Mouse (Mus musculus) small intestine, adult 2 months (tissue): ENCODE data around the gene Rps3. TPM values are rescaled to one million over a fixed set of nuclear protein-coding genes. Genes with fewer than 3 reads are reported as not detected.

Source experiments
- H3K27ac ChIP-seq: fragments of 200-500 bp; 2 replicates; pipeline ENCODE4 v1.5.1; 2012; ENCODE audit warnings: low read depth, low read length, control low read depth, inconsistent platforms; ENCODE audit not compliant: insufficient read depth
- H3K27me3 ChIP-seq: fragments of 200-500 bp; 2 replicates; pipeline ENCODE4 v1.6.1; 2012; ENCODE audit warnings: mild to moderate bottlenecking, moderate library complexity, low read length, inconsistent platforms; ENCODE audit not compliant: control insufficient read depth, insufficient read depth
- H3K36me3 ChIP-seq: fragments of 200-500 bp; 2 replicates; pipeline ENCODE4 v1.6.1; 2012; ENCODE audit warnings: mild to moderate bottlenecking, low read length, control low read depth, inconsistent platforms; ENCODE audit not compliant: control insufficient read depth, insufficient read depth
- H3K4me1 ChIP-seq: fragments of 200-500 bp; 2 replicates; pipeline ENCODE4 v1.6.1; 2012; ENCODE audit warnings: low read length, inconsistent platforms, mixed read lengths; ENCODE audit not compliant: control insufficient read depth, insufficient read depth, insufficient read length
- H3K4me3 ChIP-seq: fragments of 200-500 bp; 2 replicates; pipeline ENCODE4 v1.5.1; 2012; ENCODE audit warnings: low read depth, mild to moderate bottlenecking, control low read depth, inconsistent platforms, low read length, moderate library complexity
- CTCF ChIP-seq: fragments of 200-500 bp; IDR thresholded peaks from 2 replicates; pipeline ENCODE4 v1.5.1; 2012; ENCODE audit warnings: low read depth, mild to moderate bottlenecking, control low read depth, inconsistent platforms, low read length, moderate library complexity, mixed read lengths; ENCODE audit not compliant: insufficient replicate concordance, insufficient read length; ENCODE audit errors: extremely low read depth
- POLR2A ChIP-seq: fragments of 200-500 bp; IDR thresholded peaks from 2 replicates; pipeline ENCODE4 v1.6.1; 2012; ENCODE audit warnings: low read depth, mild to moderate bottlenecking, control low read depth, inconsistent platforms, low read length, moderate library complexity
- WGBS: fragments of 180-500 bp; shearing (Covaris S2); methylation state at CpG from one replicate; pipeline ENCODE4 v1.1.7; 2018; 5-methylcytosine and 5-hydroxymethylcytosine counted together
- polyA plus RNA-seq: library from polyadenylated mRNA; depleted of rRNA; stranded (reverse); fragments of >200 nt; gene quantifications from 2 replicates; pipeline ENCODE4 v1.2.3, GENCODE M21; 2012

Gene Rps3
- polyA plus RNA-seq, 1 experiment: 203 TPM

DNA sequence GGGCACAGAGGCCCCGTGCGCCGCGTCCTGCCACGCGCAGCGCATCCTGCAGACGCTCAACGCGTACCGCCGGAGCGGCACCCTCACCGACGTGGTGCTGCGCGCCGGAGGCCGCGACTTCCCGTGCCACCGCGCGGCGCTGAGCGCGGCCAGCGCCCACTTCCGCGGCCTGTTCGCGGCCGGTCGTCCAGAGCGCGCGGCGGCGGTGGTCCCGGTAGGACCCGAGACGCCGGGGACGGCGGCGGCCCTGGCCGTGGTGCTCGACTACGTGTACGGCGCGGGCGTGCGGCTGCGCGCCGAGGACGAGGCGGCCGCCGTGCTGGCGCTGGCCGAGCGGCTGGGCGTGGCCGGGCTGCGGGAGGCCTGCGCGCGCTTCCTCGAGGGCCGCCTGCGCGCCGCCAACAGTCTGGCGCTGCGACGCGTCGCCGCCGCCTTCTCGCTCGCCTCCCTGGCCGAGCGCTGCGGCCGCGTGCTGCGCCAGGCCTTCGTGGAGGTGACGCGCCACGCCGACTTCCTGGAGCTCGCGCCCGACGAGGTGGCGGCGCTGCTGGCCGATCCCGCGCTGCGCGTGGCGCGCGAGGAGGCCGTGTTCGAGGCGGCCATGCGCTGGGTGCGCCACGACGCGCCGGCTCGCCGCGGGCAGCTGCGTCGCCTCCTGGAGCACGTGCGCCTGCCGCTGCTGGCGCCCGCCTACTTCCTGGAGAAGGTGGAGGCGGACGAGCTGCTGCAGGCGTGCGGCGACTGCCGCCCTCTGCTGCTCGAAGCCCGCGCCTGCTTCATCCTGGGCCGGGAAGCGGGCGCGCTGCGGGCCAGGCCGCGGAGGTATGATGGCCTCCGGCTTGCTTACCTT, 15.0 kb downstream of the Rps3 start:
- Histone ChIP-seq H3K4me3 (peak overlapping the region; percentile 61), H3K36me3 (peaks cover 1% of the 10 kb centered on the region; the same call in 1 of the 2 replicates), H3K4me1 (peaks cover 14% of the 10 kb centered on the region), H3K27me3 (no peaks in the 10 kb centered on the region), H3K27ac (peak overlapping the region; percentile 18; the same call in 1 of the 2 replicates)
- TF ChIP-seq POLR2A (peak; percentile 11; the same call in 1 of the 2 replicates), CTCF (peak; percentile 37; the same call in 1 of the 2 replicates)
- WGBS: 2% methylated on average over 140 of the region's 145 CpGs

DNA sequence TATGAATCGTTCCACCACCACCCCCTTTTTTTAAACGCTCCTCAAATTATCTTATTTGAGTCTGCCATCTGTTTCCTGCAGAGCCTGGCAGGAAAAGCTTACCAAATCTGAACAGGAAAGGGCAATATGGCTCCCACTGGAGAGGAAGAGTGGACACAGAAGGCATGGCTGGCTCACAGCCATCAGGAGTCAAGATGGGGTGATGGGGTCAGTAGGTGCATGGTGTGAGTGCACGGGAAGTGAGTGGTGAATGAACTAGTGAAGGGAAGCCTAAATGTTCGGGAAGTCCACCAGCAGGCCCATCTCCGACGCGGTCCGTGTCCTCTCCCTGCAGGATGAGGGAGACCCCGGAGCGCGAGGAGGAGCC, 15.6 kb downstream of the Rps3 start:
- peaks cover 1% of the 10 kb centered on the region; the same call in 1 of the 2 replicates for H3K36me3 ChIP-seq
- H3K27ac ChIP-seq: no peak overlapping the region
- 31% methylated on average over 11 of the region's 11 CpGs for WGBS
- TF ChIP-seq POLR2A (no peak; the same call in 1 of the 2 replicates), CTCF (no peak)
- H3K27me3 ChIP-seq: no peaks in the 10 kb centered on the region
- peak overlapping the region; percentile 61 for H3K4me3 ChIP-seq
- H3K4me1 ChIP-seq: peaks cover 14% of the 10 kb centered on the region

DNA sequence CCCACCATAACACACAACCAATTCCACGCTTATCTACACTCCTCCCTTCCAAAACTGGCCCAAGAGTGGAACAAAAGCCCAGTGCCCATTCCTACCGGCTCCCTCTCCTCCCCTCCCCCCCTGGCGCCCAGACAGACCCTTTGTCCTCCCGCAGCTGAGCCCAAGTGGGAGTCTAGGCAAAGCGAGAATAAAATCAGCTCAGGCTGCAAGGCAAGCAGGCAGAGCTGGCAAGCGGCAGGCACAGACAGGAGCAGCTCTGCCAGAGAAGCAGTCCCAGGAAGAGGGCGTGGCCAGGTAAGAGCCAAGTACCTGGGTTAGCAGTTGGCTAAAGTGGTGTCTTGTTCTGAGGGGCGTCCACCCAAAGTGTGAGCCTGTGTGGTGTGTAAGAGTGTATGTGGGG, 17.7 kb downstream of the Rps3 start, which contains the start of gene Klhl35:
Klhl35 (plus strand) TSS at position 194 of the 400 bp plus-strand sequence.
- no peak within 1 kb of the TSS for H3K4me3 ChIP-seq
- no peaks in the 10 kb centered on the region; the same call in 1 of the 2 replicates for H3K36me3 ChIP-seq
- no peak within 1 kb of the TSS for H3K27ac ChIP-seq
- TF ChIP-seq POLR2A: no peak
- TF ChIP-seq CTCF: no peak
- no peaks in the 10 kb centered on the region for H3K27me3 ChIP-seq
- peaks cover 18% of the 10 kb centered on the region for H3K4me1 ChIP-seq
- WGBS: 25% methylated on average over 8 of the region's 8 CpGs

GRCm38 (mm10) chr7:99463120-99463519, 20.4 kb downstream of the Rps3 start:
- Histone ChIP-seq H3K36me3 (peaks cover 11% of the 10 kb centered on the region), H3K27ac (no peak overlapping the region), H3K27me3 (no peaks in the 10 kb centered on the region), H3K4me1 (peaks cover 12% of the 10 kb centered on the region), H3K4me3 (no peak overlapping the region)
- WGBS: 73% methylated on average over 2 of the region's 2 CpGs
- TF ChIP-seq POLR2A (no peak), CTCF (no peak)

GRCm38 (mm10) chr7:99459888-99460652, 23.5 kb downstream of the Rps3 start:
- Histone ChIP-seq H3K4me1 (peaks cover 7% of the 10 kb centered on the region; the same call in 1 of the 2 replicates), H3K4me3 (no peak overlapping the region), H3K27ac (no peak overlapping the region), H3K36me3 (peaks cover 11% of the 10 kb centered on the region), H3K27me3 (no peaks in the 10 kb centered on the region)
- no peak for TF ChIP-seq POLR2A
- no peak for TF ChIP-seq CTCF
- 90% methylated on average over 15 of the region's 15 CpGs for WGBS

GRCm38 (mm10) chr7:99458849-99459248, 24.7 kb downstream of the Rps3 start:
- Histone ChIP-seq H3K4me3 (no peak overlapping the region), H3K4me1 (peaks cover 7% of the 10 kb centered on the region; the same call in 1 of the 2 replicates), H3K27me3 (no peaks in the 10 kb centered on the region), H3K36me3 (peaks cover 11% of the 10 kb centered on the region), H3K27ac (no peak overlapping the region)
- TF ChIP-seq POLR2A: no peak
- 91% methylated on average over 8 of the region's 8 CpGs for WGBS

- peaks cover 3% of the 10 kb centered on the region; the same call in 1 of the 2 replicates for H3K36me3 ChIP-seq
Measured at GRCm38 (mm10) chr7:99454044-99454443, 29.5 kb downstream of the Rps3 start.

More at GRCm38 (mm10) chr7:99454044-99454443, 29.5 kb downstream of the Rps3 start:
- H3K4me3 ChIP-seq: no peak overlapping the region
- 72% methylated on average over 4 of the region's 4 CpGs for WGBS
- H3K4me1 ChIP-seq: peaks cover 3% of the 10 kb centered on the region; the same call in 1 of the 2 replicates
- H3K27ac ChIP-seq: no peak overlapping the region
- TF ChIP-seq POLR2A (no peak), CTCF (no peak)
- no peaks in the 10 kb centered on the region for H3K27me3 ChIP-seq
